Mouse (Mus musculus): Measurements from ENCODE around the gene Rps8.

GRCm38 (mm10) chr4:117159666-117160065 lies 3.6 kb upstream of the Rps8 start:
- TF ChIP-seq POLR2A (IDR thresholded peaks at IDR 0.05; ENCODE audit: insufficient read length, low read depth) (no peak), MAX (IDR thresholded peaks at IDR 0.05; ENCODE audit: low read depth) (no peak), CEBPB (IDR thresholded peaks at IDR 0.05; ENCODE audit: insufficient read depth, poor library complexity, severe bottlenecking) (no peak), USF1 (IDR thresholded peaks at IDR 0.05; ENCODE audit: low read depth) (no peak), MYOD1 (IDR thresholded peaks at IDR 0.05; ENCODE audit: control insufficient read depth in 1 of 3, insufficient read length in 2 of 3, low read depth in 2 of 3) (no peak), TCF3 (IDR thresholded peaks at IDR 0.05; ENCODE audit: insufficient read length, low read depth) (no peak), TCF12 (IDR thresholded peaks at IDR 0.05; ENCODE audit: insufficient read depth, poor library complexity, severe bottlenecking) (no peak)
